Mouse (Mus musculus) ES-Bruce4 (cell line): ENCODE data around the gene Ptprd. TPM values are rescaled to one million over a fixed set of nuclear protein-coding genes. Genes with fewer than 3 reads are reported as not detected.

Source experiments
- H3K27ac ChIP-seq: 2 replicates; pipeline ENCODE4 v1.5.1; 2012; ENCODE audit warnings: low read length, inconsistent platforms; ENCODE audit not compliant: insufficient read depth
- H3K27me3 ChIP-seq: 2 replicates; pipeline ENCODE4 v1.6.1; 2012; ENCODE audit warnings: mild to moderate bottlenecking, low read length, inconsistent platforms; ENCODE audit not compliant: control insufficient read depth, poor library complexity, insufficient read depth, severe bottlenecking
- H3K36me3 ChIP-seq: 2 replicates; pipeline ENCODE4 v1.6.1; 2012; ENCODE audit warnings: inconsistent platforms, mild to moderate bottlenecking, low read length, moderate library complexity; ENCODE audit not compliant: control insufficient read depth, poor library complexity, insufficient read depth, severe bottlenecking
- H3K4me1 ChIP-seq: one replicate; pipeline ENCODE4 v1.8.1; 2011; ENCODE audit warnings: low read length; ENCODE audit not compliant: control insufficient read depth, insufficient read depth
- H3K4me3 ChIP-seq: 2 replicates; pipeline ENCODE4 v1.5.1; 2011; ENCODE audit warnings: low read depth, mild to moderate bottlenecking, low read length
- H3K9ac ChIP-seq: 2 replicates; pipeline ENCODE4 v1.6.1; 2012; ENCODE audit warnings: low read depth, mild to moderate bottlenecking, inconsistent platforms; ENCODE audit not compliant: poor library complexity, severe bottlenecking
- H3K9me3 ChIP-seq: replicated peaks from 2 replicates; pipeline ENCODE4 v1.6.1; 2012; ENCODE audit warnings: mild to moderate bottlenecking, low read length, inconsistent platforms; ENCODE audit not compliant: control insufficient read depth, poor library complexity, insufficient read depth, severe bottlenecking
- CTCF ChIP-seq: IDR thresholded peaks from one replicate; pipeline ENCODE4 v1.8.1; 2011; ENCODE audit warnings: low read depth, low read length
- EP300 ChIP-seq: IDR thresholded peaks from 2 replicates; pipeline ENCODE4 v1.6.1; 2011; ENCODE audit warnings: low read depth, low read length; ENCODE audit not compliant: insufficient read depth
- POLR2A ChIP-seq: IDR thresholded peaks from one replicate; pipeline ENCODE4 v1.8.1; 2011; ENCODE audit warnings: low read length; ENCODE audit not compliant: insufficient read depth
- polyA plus RNA-seq: library from polyadenylated mRNA; stranded (reverse); fragments of >200 nt; gene quantifications from 2 replicates; pipeline ENCODE4 v1.2.4, GENCODE M21; 2011; ENCODE audit warnings: low read depth; ENCODE audit not compliant: missing spikeins, insufficient read depth, insufficient read length

Gene Ptprd
- polyA plus RNA-seq, 1 experiment = 2.8 TPM

- no peaks in the 10 kb centered on the region for H3K4me1 ChIP-seq
- no peak overlapping the region for H3K27ac ChIP-seq
- H3K9me3 ChIP-seq = no peaks in the 10 kb centered on the region
- TF ChIP-seq CTCF = no peak
- TF ChIP-seq EP300 = no peak
- no peak for TF ChIP-seq POLR2A
- no peak overlapping the region for H3K4me3 ChIP-seq
- H3K27me3 ChIP-seq = no peaks in the 10 kb centered on the region
- no peaks in the 10 kb centered on the region for H3K36me3 ChIP-seq
- no peak overlapping the region for H3K9ac ChIP-seq
Measured at GRCm38 (mm10) chr4:76405862-76406454, 1805.8 kb downstream of the Ptprd start.

DNA sequence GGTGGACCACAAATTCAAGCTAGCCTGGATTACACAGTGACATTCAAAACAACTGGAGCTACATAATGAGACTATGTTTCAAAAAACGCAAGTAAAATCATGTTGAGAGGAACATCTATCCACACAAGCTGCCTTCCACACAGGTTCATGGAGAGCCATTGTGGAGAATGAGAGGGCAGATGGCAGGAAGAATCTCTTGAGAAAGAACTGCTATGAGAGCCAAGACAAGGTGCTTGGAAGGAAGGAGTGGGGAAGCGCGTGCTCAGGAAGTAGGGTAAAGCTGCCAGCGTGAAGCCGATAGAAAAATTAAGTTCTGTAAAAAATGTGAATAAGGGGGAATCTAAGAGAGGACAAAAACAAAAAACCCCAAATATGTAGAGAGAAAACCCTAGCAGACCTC, 1808.5 kb downstream of the Ptprd start:
- H3K27me3 ChIP-seq = no peaks in the 10 kb centered on the region
- no peaks in the 10 kb centered on the region for H3K9me3 ChIP-seq
- no peak overlapping the region for H3K4me3 ChIP-seq
- no peak overlapping the region for H3K27ac ChIP-seq
- TF ChIP-seq EP300 = no peak
- TF ChIP-seq CTCF = no peak
- no peak for TF ChIP-seq POLR2A
- no peaks in the 10 kb centered on the region for H3K4me1 ChIP-seq
- H3K9ac ChIP-seq = no peak overlapping the region
- no peaks in the 10 kb centered on the region for H3K36me3 ChIP-seq

DNA sequence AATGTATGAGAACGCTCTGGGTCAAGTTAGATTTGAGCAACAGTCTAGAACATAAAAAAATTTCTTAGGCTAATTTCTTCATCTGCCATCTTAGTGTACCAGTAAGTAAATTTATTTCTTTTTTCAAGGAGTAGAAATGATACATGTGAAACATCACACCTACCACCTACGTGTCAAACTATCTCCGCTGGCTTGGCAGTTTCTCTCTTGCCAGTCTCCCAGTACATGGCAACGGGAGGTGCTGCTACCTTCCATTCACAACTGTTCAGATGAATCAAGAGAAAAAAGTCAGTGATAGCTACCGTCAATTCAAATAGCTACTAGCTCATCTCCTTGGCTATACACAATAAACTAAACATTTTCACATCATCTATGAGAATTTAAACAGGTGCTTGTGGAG, 1823.9 kb downstream of the Ptprd start:
- no peak overlapping the region for H3K4me3 ChIP-seq
- no peaks in the 10 kb centered on the region for H3K9me3 ChIP-seq
- no peak overlapping the region for H3K9ac ChIP-seq
- no peaks in the 10 kb centered on the region for H3K27me3 ChIP-seq
- H3K27ac ChIP-seq = no peak overlapping the region
- TF ChIP-seq CTCF (no peak), EP300 (no peak), POLR2A (no peak)
- no peaks in the 10 kb centered on the region for H3K36me3 ChIP-seq
- no peaks in the 10 kb centered on the region for H3K4me1 ChIP-seq

GRCm38 (mm10) chr4:76386978-76387824, 1824.6 kb downstream of the Ptprd start:
- H3K36me3 ChIP-seq = no peaks in the 10 kb centered on the region
- TF ChIP-seq CTCF = no peak
- no peak for TF ChIP-seq POLR2A
- TF ChIP-seq EP300 = no peak
- H3K9me3 ChIP-seq = no peaks in the 10 kb centered on the region
- H3K9ac ChIP-seq = no peak overlapping the region
- H3K27ac ChIP-seq = no peak overlapping the region
- H3K4me3 ChIP-seq = no peak overlapping the region
- H3K4me1 ChIP-seq = no peaks in the 10 kb centered on the region
- no peaks in the 10 kb centered on the region for H3K27me3 ChIP-seq

GRCm38 (mm10) chr4:76385818-76386217, 1825.9 kb downstream of the Ptprd start:
- no peaks in the 10 kb centered on the region for H3K9me3 ChIP-seq
- H3K27me3 ChIP-seq = no peaks in the 10 kb centered on the region
- no peak overlapping the region for H3K27ac ChIP-seq
- no peak for TF ChIP-seq EP300
- TF ChIP-seq POLR2A = no peak
- TF ChIP-seq CTCF = no peak
- no peaks in the 10 kb centered on the region for H3K4me1 ChIP-seq
- no peaks in the 10 kb centered on the region for H3K36me3 ChIP-seq
- no peak overlapping the region for H3K4me3 ChIP-seq
- H3K9ac ChIP-seq = no peak overlapping the region

- no peak overlapping the region for H3K9ac ChIP-seq
- no peak overlapping the region for H3K4me3 ChIP-seq
- no peak for TF ChIP-seq CTCF
- no peak for TF ChIP-seq POLR2A
- H3K27ac ChIP-seq = no peak overlapping the region
- no peaks in the 10 kb centered on the region for H3K4me1 ChIP-seq
- no peaks in the 10 kb centered on the region for H3K9me3 ChIP-seq
- H3K27me3 ChIP-seq = no peaks in the 10 kb centered on the region
- H3K36me3 ChIP-seq = no peaks in the 10 kb centered on the region
Measured at GRCm38 (mm10) chr4:76380312-76380917, 1831.3 kb downstream of the Ptprd start.
